Mouse (Mus musculus) heart, embryonic 11.5 days (tissue): ENCODE data around the gene Pde4d. TPM values are rescaled to one million over a fixed set of nuclear protein-coding genes. Genes with fewer than 3 reads are reported as not detected.

Experiments used
- ATAC-seq: fragments of 200-750 bp; cut with Nextera tagmentation; replicated peaks from 2 replicates; pipeline ENCODE4 v1.8.0; 2017; ENCODE audit warnings: moderate library complexity; ENCODE audit not compliant: insufficient number of reproducible peaks, low FRiP score, low TSS enrichment
- H3K27ac ChIP-seq: fragments of 300-500 bp; sonication (generic); 2 replicates; pipeline ENCODE4 v1.5.1; 2014; ENCODE audit warnings: mild to moderate bottlenecking, low read depth, low read length
- H3K27me3 ChIP-seq: fragments of 300-500 bp; sonication (generic); 2 replicates; pipeline ENCODE4 v1.6.1; 2014; ENCODE audit warnings: mild to moderate bottlenecking, low read length, mixed read lengths; ENCODE audit not compliant: control insufficient read depth, insufficient read depth
- H3K36me3 ChIP-seq: fragments of 300-500 bp; sonication (generic); 2 replicates; pipeline ENCODE4 v1.6.1; 2014; ENCODE audit warnings: mild to moderate bottlenecking, low read length, moderate library complexity, mixed read lengths; ENCODE audit not compliant: control insufficient read depth, insufficient read depth
- H3K4me1 ChIP-seq: fragments of 300-500 bp; sonication (generic); 2 replicates; pipeline ENCODE4 v1.6.1; 2014; ENCODE audit warnings: low read length; ENCODE audit not compliant: control insufficient read depth, insufficient read depth
- H3K4me2 ChIP-seq: fragments of 300-500 bp; sonication (generic); 2 replicates; pipeline ENCODE4 v1.6.1; 2014; ENCODE audit warnings: mild to moderate bottlenecking, moderate library complexity
- H3K4me3 ChIP-seq: fragments of 300-500 bp; sonication (generic); 2 replicates; pipeline ENCODE4 v1.5.1; 2014; ENCODE audit warnings: low read depth, low read length
- H3K9ac ChIP-seq: fragments of 300-500 bp; sonication (generic); 2 replicates; pipeline ENCODE4 v1.6.1; 2014; ENCODE audit warnings: mild to moderate bottlenecking, low read depth, low read length, moderate library complexity
- H3K9me3 ChIP-seq: fragments of 300-500 bp; sonication (generic); replicated peaks from 2 replicates; pipeline ENCODE4 v1.6.1; 2016; ENCODE audit warnings: low read length; ENCODE audit not compliant: control insufficient read depth
- WGBS: fragments of 180-500 bp; shearing (Covaris S2); extraction: QIAGEN DNeasy Blood & Tissue Kit; methylation state at CpG from one replicate; pipeline ENCODE4 v1.1.7; 2014; ENCODE audit not compliant: insufficient replicate concordance; 5-methylcytosine and 5-hydroxymethylcytosine counted together
- polyA plus RNA-seq: library from polyadenylated mRNA; unstranded; fragments of >200 nt; fragmentation: Nextera tagmentation; extraction: Ambion mirVana; gene quantifications from 2 replicates; pipeline ENCODE4 v1.2.1, GENCODE M21; 2014

Gene Pde4d
- polyA plus RNA-seq, 1 experiment from 2014 or later = 27.8 TPM

DNA sequence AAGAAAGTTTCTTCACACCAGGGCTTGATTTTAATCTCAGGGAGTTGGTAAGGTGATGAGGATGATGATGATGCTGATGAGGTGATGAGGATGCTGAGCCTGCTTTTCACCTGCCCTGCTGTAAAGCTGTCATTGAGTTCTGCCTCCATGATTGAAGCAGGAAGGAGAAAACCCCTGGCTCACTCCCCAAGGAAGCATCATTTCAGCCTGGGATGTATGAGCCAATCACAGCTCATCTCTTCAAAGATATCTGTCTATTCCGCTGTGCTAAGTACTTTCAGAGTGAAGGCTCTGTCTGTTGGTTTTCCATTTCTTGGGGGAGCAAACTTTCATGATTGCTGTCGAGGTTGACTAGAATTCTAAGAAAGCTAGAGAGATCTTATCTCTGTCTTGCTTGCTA, 1478.0 kb downstream of the Pde4d start:
- Histone ChIP-seq H3K4me2 (no peak overlapping the region), H3K9me3 (no peaks in the 10 kb centered on the region), H3K36me3 (no peaks in the 10 kb centered on the region), H3K27ac (no peak overlapping the region), H3K4me3 (no peak overlapping the region), H3K4me1 (peaks cover 4% of the 10 kb centered on the region), H3K9ac (no peak overlapping the region), H3K27me3 (no peaks in the 10 kb centered on the region)
- ATAC-seq = no peak
- whole genome bisulfite sequencing = 79% methylated on average over 2 of the region's 2 CpGs

DNA sequence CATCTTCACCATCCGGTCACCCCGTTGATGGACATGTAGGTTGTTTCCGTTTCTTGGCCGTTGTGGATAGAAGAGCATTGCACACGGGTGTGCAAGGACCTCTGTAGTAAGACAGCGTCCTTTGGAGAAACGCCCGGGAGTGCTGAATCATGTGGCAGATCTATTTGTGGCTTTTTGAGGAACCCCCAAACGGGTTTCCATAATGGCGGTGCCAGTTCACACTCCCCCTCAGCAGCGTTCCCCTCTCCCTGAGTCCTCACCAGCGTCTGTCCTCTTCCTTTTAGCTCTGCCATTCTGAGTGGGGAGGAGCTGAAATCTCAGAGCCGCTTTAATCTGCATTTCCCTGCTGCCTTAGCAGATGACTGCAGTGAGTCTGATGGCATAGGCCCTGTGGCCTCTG, 1482.9 kb downstream of the Pde4d start:
- no peak for ATAC-seq
- Histone ChIP-seq H3K4me2 (no peak overlapping the region), H3K9ac (no peak overlapping the region), H3K36me3 (peaks cover 2% of the 10 kb centered on the region; the same call in 1 of the 2 replicates), H3K27ac (no peak overlapping the region), H3K4me3 (no peak overlapping the region), H3K27me3 (no peaks in the 10 kb centered on the region), H3K9me3 (no peaks in the 10 kb centered on the region), H3K4me1 (no peaks in the 10 kb centered on the region; the same call in 1 of the 2 replicates)
- 90% methylated on average over 13 of the region's 13 CpGs for WGBS

DNA sequence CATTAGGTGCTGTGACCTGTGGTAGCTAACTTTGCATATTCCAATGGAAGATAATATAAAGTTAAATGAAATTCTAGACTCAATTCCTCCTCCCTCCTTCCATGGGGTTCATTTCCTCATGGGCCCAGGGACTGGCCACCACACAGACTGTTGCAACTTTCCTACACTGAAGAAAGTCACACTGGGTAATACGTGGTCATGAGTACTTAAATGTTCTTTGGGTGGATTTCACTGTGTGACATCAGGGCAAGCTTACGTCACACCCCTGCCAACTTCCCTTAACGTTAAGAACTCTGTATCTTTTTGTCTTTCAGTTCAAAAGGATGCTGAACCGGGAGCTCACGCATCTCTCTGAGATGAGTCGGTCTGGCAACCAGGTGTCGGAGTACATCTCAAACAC, 1483.8 kb downstream of the Pde4d start:
- no peak overlapping the region for H3K4me3 ChIP-seq
- 89% methylated on average over 7 of the region's 7 CpGs for WGBS
- no peak overlapping the region for H3K4me2 ChIP-seq
- no peaks in the 10 kb centered on the region for H3K27me3 ChIP-seq
- no peak for ATAC-seq
- H3K9me3 ChIP-seq = no peaks in the 10 kb centered on the region
- H3K27ac ChIP-seq = no peak overlapping the region
- H3K9ac ChIP-seq = no peak overlapping the region
- no peaks in the 10 kb centered on the region; the same call in 1 of the 2 replicates for H3K4me1 ChIP-seq
- H3K36me3 ChIP-seq = peaks cover 5% of the 10 kb centered on the region; the same call in 1 of the 2 replicates

DNA sequence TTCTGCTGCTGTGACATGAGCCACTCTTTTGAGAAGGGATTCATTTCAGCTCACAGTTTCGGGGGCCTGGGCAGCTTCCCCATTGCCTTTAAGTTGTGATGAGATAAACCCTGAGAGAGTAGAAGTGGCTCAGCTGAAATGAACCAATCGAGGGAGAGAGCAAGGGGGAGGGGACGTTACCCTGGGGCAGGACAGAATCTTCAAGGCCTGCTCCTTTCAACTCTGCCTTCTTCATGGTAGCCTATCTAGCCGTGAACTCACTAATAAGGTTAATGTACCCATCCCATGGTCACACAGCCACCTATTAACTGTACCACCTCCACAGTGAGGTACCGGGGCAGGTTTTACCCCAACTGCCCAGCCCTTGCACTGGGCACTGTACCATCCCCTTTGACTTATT, 1487.1 kb downstream of the Pde4d start:
- Histone ChIP-seq H3K9ac (no peak overlapping the region), H3K4me1 (no peaks in the 10 kb centered on the region), H3K4me3 (no peak overlapping the region), H3K27ac (no peak overlapping the region), H3K27me3 (no peaks in the 10 kb centered on the region), H3K36me3 (peaks cover 8% of the 10 kb centered on the region; the same call in 1 of the 2 replicates), H3K9me3 (no peaks in the 10 kb centered on the region), H3K4me2 (no peak overlapping the region)
- no peak for ATAC-seq
- 87% methylated on average over 5 of the region's 5 CpGs for WGBS

- WGBS = 92% methylated on average over 7 of the region's 7 CpGs
- Histone ChIP-seq H3K9me3 (no peaks in the 10 kb centered on the region), H3K27ac (no peak overlapping the region), H3K9ac (no peak overlapping the region), H3K4me1 (no peaks in the 10 kb centered on the region), H3K4me2 (no peak overlapping the region), H3K4me3 (no peak overlapping the region), H3K36me3 (peaks cover 17% of the 10 kb centered on the region), H3K27me3 (no peaks in the 10 kb centered on the region)
- ATAC-seq = no peak
These were observed 1495.2 kb downstream of the Pde4d start for GRCm38 (mm10) chr13:109944822-109945551.

DNA sequence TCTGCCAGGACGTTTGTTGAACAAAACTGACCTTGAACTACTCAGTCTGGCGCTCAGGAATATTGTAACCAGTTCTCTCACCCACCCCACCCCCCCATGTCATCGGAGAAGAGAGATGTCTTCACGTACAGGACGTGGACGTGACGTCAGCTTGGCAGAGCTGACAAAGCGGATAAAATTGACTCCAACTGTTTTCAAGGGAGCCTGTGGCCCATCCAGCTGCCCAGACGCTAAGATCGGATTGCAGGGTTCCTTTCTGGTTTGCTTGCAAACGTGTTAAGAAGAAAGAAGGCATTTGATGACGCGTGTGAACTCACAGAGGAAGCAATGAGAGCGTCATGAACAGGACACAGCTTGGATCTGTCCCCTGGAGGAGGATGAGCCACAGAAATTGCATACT, 1501.7 kb downstream of the Pde4d start:
- Histone ChIP-seq H3K4me2 (no peak overlapping the region), H3K9me3 (no peaks in the 10 kb centered on the region), H3K9ac (no peak overlapping the region), H3K27me3 (no peaks in the 10 kb centered on the region), H3K4me3 (no peak overlapping the region), H3K36me3 (peaks cover 33% of the 10 kb centered on the region), H3K4me1 (no peaks in the 10 kb centered on the region), H3K27ac (no peak overlapping the region)
- 54% methylated on average over 14 of the region's 14 CpGs for WGBS
- no peak for ATAC-seq

- no peak for ATAC-seq
- no peaks in the 10 kb centered on the region for H3K9me3 ChIP-seq
These were observed 1504.4 kb downstream of the Pde4d start for GRCm38 (mm10) chr13:109954189-109954588.

GRCm38 (mm10) chr13:109957953-109958352, 1508.2 kb downstream of the Pde4d start:
- no peak for ATAC-seq
- Histone ChIP-seq H3K4me2 (no peak overlapping the region), H3K9ac (no peak overlapping the region), H3K4me1 (no peaks in the 10 kb centered on the region), H3K27ac (no peak overlapping the region), H3K36me3 (0 out of 2 replicates have a peak, but pooled peaks cover 3% of the 10 kb centered on the region), H3K9me3 (no peaks in the 10 kb centered on the region), H3K4me3 (no peak overlapping the region), H3K27me3 (no peaks in the 10 kb centered on the region)
- 56% methylated on average over 4 of the region's 4 CpGs for WGBS

More at GRCm38 (mm10) chr13:109954189-109954588, 1504.4 kb downstream of the Pde4d start:
- H3K9ac ChIP-seq = no peak overlapping the region
- H3K36me3 ChIP-seq = peaks cover 26% of the 10 kb centered on the region; the same call in 1 of the 2 replicates
- no peaks in the 10 kb centered on the region for H3K4me1 ChIP-seq
- no peak overlapping the region for H3K4me2 ChIP-seq
- no peak overlapping the region for H3K27ac ChIP-seq
- WGBS = 88% methylated on average over 8 of the region's 8 CpGs
- no peak overlapping the region for H3K4me3 ChIP-seq
- H3K27me3 ChIP-seq = no peaks in the 10 kb centered on the region
